Mouse (Mus musculus): ENCODE measurements at regions not wholly inside any gene's neighbourhood (a gene's known extent, or its start where the extent isn't known, plus 50 kb on each side); places are given as distances from the start of the nearest gene placed in this dataset.
"Not testable (repeated sequence)": the region's sequence is repeated elsewhere in the genome, so short reads cannot be mapped to it uniquely, and the experiment has no call there.

DNA sequence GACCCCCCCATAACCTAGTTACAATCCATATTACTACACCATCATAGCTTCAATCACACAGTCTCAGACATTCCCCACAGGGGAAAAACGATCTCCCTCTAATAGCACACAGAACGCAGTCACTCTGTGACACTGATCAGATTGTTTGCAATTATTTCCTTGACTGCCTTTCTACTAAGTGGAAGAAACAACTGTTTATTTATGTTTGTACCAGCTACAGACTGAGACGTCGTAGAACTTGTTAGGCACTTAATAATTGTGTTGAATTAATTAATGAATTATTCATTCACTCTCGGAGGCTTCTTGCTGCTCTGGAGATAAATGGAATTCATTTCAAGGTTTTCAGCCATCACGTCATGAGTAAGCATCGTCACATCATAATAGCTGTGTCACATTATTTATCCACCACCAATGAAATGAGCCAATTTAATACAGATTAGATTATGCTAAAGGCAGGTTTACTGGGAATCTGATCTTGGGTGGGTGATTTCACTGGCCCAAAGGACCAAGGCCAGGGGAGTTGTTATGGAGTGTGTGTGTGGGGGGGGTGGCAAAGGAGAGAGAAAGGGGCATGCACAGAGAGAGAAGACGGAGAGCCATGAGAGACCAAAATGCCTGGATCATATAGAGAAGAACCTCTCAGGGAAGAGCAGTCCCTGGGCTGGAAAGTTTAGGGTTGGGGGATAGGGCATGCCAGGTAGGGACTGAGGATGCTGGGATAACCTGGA is 355.7 kb upstream of the Zwint start:
- Histone ChIP-seq H3K79me2 (ENCODE audit: control insufficient read depth, insufficient read depth, low read length, poor library complexity) (no peaks in the 10 kb centered on the region), H3K27me3 (ENCODE audit: control insufficient read depth in 1 of 2, insufficient read depth in 2 of 2, low read length in 2 of 2) (no peaks in the 10 kb centered on the region), H3K9me3 (replicated peaks; ENCODE audit: insufficient read depth, low read length) (no peaks in the 10 kb centered on the region), H3K9ac (ENCODE audit: control insufficient read depth, low read depth, low read length, poor library complexity, severe bottlenecking) (no peak overlapping the region), H3K4me1 (ENCODE audit: control insufficient read depth in 1 of 2, insufficient read depth in 2 of 2, low read length in 2 of 2) (no peaks in the 10 kb centered on the region), H3K4me3 (ENCODE audit: control insufficient read depth in 1 of 2, insufficient read depth in 1 of 2, low read depth in 2 of 2, low read length in 2 of 2) (no peak overlapping the region), H3K27ac (ENCODE audit: control insufficient read depth, low read depth, low read length) (no peak overlapping the region), H3K36me3 (ENCODE audit: control insufficient read depth in 1 of 2, insufficient read depth in 2 of 2, low read length in 2 of 2) (no peaks in the 10 kb centered on the region)
- DNase-seq (ENCODE audit: low read depth, low spot score), result no peak
- no peak for TF ChIP-seq POLR2AphosphoS5 (IDR thresholded peaks at IDR 0.05; ENCODE audit: borderline replicate concordance, low read depth, low read length)
- no peak for TF ChIP-seq MXI1 (IDR thresholded peaks at IDR 0.05; ENCODE audit: low read depth, low read length)
- no peak for TF ChIP-seq JUND (IDR thresholded peaks at IDR 0.05; ENCODE audit: low read depth, low read length)
- no peak for TF ChIP-seq HCFC1 (IDR thresholded peaks at IDR 0.05; ENCODE audit: low read depth, low read length)
- TF ChIP-seq USF2 (IDR thresholded peaks at IDR 0.05; ENCODE audit: borderline replicate concordance in 1 of 2, insufficient read depth in 1 of 2, low read depth in 1 of 2, low read length in 2 of 2), result no peak

DNA sequence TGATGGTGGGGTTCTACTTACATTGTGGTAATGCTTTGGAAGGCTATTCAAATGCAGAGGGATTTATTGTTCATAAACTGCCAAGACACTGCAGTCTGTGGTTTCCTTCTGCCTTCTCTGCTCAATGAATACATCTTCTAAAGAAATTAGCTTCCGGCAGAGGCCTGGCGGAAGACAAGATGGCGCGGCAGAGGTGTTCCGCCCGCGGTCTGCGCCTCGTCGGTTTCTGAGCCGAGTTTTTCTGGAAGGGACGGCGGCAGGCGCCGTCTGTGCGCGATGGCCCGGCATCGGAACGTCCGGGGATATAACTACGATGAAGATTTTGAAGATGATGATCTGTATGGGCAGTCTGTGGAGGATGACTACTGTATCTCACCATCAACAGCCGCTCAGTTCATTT is 345.6 kb upstream of the Zwint start:
- DNase-seq (ENCODE audit: low read depth, low spot score); H3K36me3 ChIP-seq (ENCODE audit: control insufficient read depth in 1 of 2, insufficient read depth in 2 of 2, low read length in 2 of 2); H3K79me2 ChIP-seq (ENCODE audit: control insufficient read depth, insufficient read depth, low read length, poor library complexity); H3K9me3 ChIP-seq (replicated peaks; ENCODE audit: insufficient read depth, low read length); H3K4me3 ChIP-seq (ENCODE audit: control insufficient read depth in 1 of 2, insufficient read depth in 1 of 2, low read depth in 2 of 2, low read length in 2 of 2); H3K27ac ChIP-seq (ENCODE audit: control insufficient read depth, low read depth, low read length); H3K27me3 ChIP-seq (ENCODE audit: control insufficient read depth in 1 of 2, insufficient read depth in 2 of 2, low read length in 2 of 2); H3K9ac ChIP-seq (ENCODE audit: control insufficient read depth, low read depth, low read length, poor library complexity, severe bottlenecking); H3K4me1 ChIP-seq (ENCODE audit: control insufficient read depth in 1 of 2, insufficient read depth in 2 of 2, low read length in 2 of 2): not testable (repeated sequence)

DNA sequence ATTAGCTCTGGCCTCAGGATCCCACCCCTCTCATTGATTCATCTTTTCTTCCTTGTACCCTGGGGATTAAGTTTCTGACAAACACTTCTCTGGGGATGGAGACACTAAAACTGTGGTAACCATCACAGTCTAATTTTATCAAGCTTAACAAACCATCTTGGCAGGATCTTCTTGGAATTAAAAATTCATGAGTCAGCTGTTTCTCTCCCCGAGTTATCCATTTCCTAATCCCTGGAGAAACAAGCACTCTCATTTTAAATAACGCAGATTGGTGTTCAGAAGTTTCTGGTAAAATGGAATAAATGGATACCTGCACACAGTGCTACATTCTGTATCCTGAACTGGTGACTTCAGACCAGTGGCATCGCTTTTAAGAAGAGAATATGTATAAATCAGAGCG is 336.3 kb upstream of the Zwint start:
- no peak overlapping the region for H3K9ac ChIP-seq (ENCODE audit: control insufficient read depth, low read depth, low read length, poor library complexity, severe bottlenecking)
- TF ChIP-seq TBP (IDR thresholded peaks at IDR 0.05; ENCODE audit: low read depth, low read length), result no peak
- TF ChIP-seq POLR2AphosphoS2 (IDR thresholded peaks at IDR 0.05; ENCODE audit: low read length), result no peak
- no peak for TF ChIP-seq GABPA (IDR thresholded peaks at IDR 0.05; ENCODE audit: low read depth, low read length)
- no peak for TF ChIP-seq CHD1 (IDR thresholded peaks at IDR 0.05; ENCODE audit: low read depth, low read length)
- no peak for TF ChIP-seq ZC3H11A (IDR thresholded peaks at IDR 0.05; ENCODE audit: low read depth, low read length)
- no peak for TF ChIP-seq MAZ (IDR thresholded peaks at IDR 0.05; ENCODE audit: low read depth, low read length)
- H3K27ac ChIP-seq (ENCODE audit: control insufficient read depth, low read depth, low read length), result no peak overlapping the region
- no peak overlapping the region for H3K4me3 ChIP-seq (ENCODE audit: control insufficient read depth in 1 of 2, insufficient read depth in 1 of 2, low read depth in 2 of 2, low read length in 2 of 2)
- H3K9me3 ChIP-seq (replicated peaks; ENCODE audit: insufficient read depth, low read length), result no peaks in the 10 kb centered on the region
- no peaks in the 10 kb centered on the region for H3K4me1 ChIP-seq (ENCODE audit: control insufficient read depth in 1 of 2, insufficient read depth in 2 of 2, low read length in 2 of 2)
- no peaks in the 10 kb centered on the region for H3K36me3 ChIP-seq (ENCODE audit: control insufficient read depth in 1 of 2, insufficient read depth in 2 of 2, low read length in 2 of 2)
- H3K27me3 ChIP-seq (ENCODE audit: control insufficient read depth in 1 of 2, insufficient read depth in 2 of 2, low read length in 2 of 2), result no peaks in the 10 kb centered on the region
- H3K79me2 ChIP-seq (ENCODE audit: control insufficient read depth, insufficient read depth, low read length, poor library complexity), result no peaks in the 10 kb centered on the region
- no peak for DNase-seq (ENCODE audit: low read depth, low spot score)

All from MEL (cell line).